ENCODE assay signal across 9 mouse cellular contexts in genomic region chr5:139694989-139695571, GRCm38 (mm10). TPM values are rescaled to one million over a fixed set of nuclear protein-coding genes. Genes with fewer than 3 reads are reported as not detected.
DNase-seq lines count a peak whose midpoint lies in the region; ATAC-seq and TF ChIP-seq lines count a peak whose summit lies in the region.
"Had no signal": no experiment of that assay in that cellular context is flagged by ENCODE, and none has a peak within 500 bp of the region (broad histone marks: within the 10 kb centered on the region; RNA-seq: fewer than 3 reads in every experiment).

No protein-coding gene starts in this region.

- POLR2A ChIA-PET in Patski (lab: Charles Lee): interaction anchor here (0.8 kb wide), 1 partner anchor 76 kb away, joined by 3 read pairs; no protein-coding TSS in a partner anchor

- H3K4me1 ChIP-seq in heart, embryonic 13.5 days: peaks cover 7% of the 10 kb centered on the region
- peaks cover 9% of the 10 kb centered on the region; the same call in 1 of the 2 replicates for H3K4me1 ChIP-seq in hindbrain, embryonic 14.5 days (replicated peaks; ENCODE audit: control insufficient read depth, insufficient read depth, low read length)
- 0 out of 2 replicates have a peak, but pooled peaks cover 7% of the 10 kb centered on the region for H3K4me1 ChIP-seq in liver, embryonic 11.5 days (replicated peaks; ENCODE audit: control insufficient read depth, insufficient read depth, low read length)
- no peaks in the 10 kb centered on the region for H3K4me1 ChIP-seq in lung, adult 2 months (ENCODE audit: control insufficient read depth, insufficient read depth, low read length)

- TF ChIP-seq POLR2A in lung, adult 2 months (IDR thresholded peaks at IDR 0.05; ENCODE audit: borderline replicate concordance, extremely low read depth, low read depth, low read length): no peak

- peaks cover 23% of the 10 kb centered on the region for H3K27me3 ChIP-seq in heart, embryonic 13.5 days (replicated peaks)
- no peaks in the 10 kb centered on the region for H3K27me3 ChIP-seq in Patski
- H3K27me3 ChIP-seq in hindbrain, embryonic 14.5 days (ENCODE audit: control insufficient read depth, insufficient read depth, low read length): no peaks in the 10 kb centered on the region
- no peaks in the 10 kb centered on the region for H3K27me3 ChIP-seq in liver, embryonic 11.5 days (replicated peaks; ENCODE audit: control insufficient read depth, insufficient read depth, low read length)
- H3K27me3 ChIP-seq: heart, embryonic 15.5 days had no signal

- H3K36me3 ChIP-seq in heart, embryonic 13.5 days: no peaks in the 10 kb centered on the region
- H3K36me3 ChIP-seq in hindbrain, embryonic 14.5 days (replicated peaks; ENCODE audit: control insufficient read depth, insufficient read depth): no peaks in the 10 kb centered on the region
- H3K36me3 ChIP-seq in liver, embryonic 11.5 days (ENCODE audit: control insufficient read depth, insufficient read depth, low read length): no peaks in the 10 kb centered on the region
- H3K36me3 ChIP-seq: heart, embryonic 15.5 days had no signal

- WGBS in heart, embryonic 13.5 days: 26% methylated on average over 7 of the region's 7 CpGs
- WGBS in hindbrain, embryonic 14.5 days: 28% methylated on average over 7 of the region's 7 CpGs
- 18% methylated on average over 7 of the region's 7 CpGs for WGBS in liver, embryonic 11.5 days
- 19% methylated on average over 7 of the region's 7 CpGs for WGBS in lung, adult 2 months

- H3K9me3 ChIP-seq in heart, embryonic 13.5 days: peaks cover 5% of the 10 kb centered on the region; the same call in 1 of the 2 replicates
- no peaks in the 10 kb centered on the region for H3K9me3 ChIP-seq in hindbrain, embryonic 14.5 days (ENCODE audit: control insufficient read depth, low read length)
- H3K9me3 ChIP-seq in liver, embryonic 11.5 days (ENCODE audit: control insufficient read depth, low read length): peaks cover 3% of the 10 kb centered on the region; the same call in 1 of the 2 replicates
- H3K9me3 ChIP-seq: heart, embryonic 15.5 days had no signal

- in situ Hi-C loops in Patski (cut with MboI; ENCODE audit: low pct_unique_long_range_greater_than_20kb): no loop called here

- intact Hi-C loops in heart, postnatal 25 days (cut with DNase I): no loop called here
- intact Hi-C loops in left cerebral cortex, postnatal 14 days (cut with DNase I): no loop called here

- no peak for TF ChIP-seq CTCF in Patski (IDR thresholded peaks at IDR 0.05)
- TF ChIP-seq CTCF in lung, adult 2 months (IDR thresholded peaks at IDR 0.05; ENCODE audit: insufficient read depth, low read length): no peak

- H3K4me2 ChIP-seq in heart, embryonic 13.5 days: peak overlapping the region; percentile 37
- H3K4me2 ChIP-seq in hindbrain, embryonic 14.5 days (replicated peaks): peak overlapping the region; percentile 25
- H3K4me2 ChIP-seq in liver, embryonic 11.5 days: peak overlapping the region; percentile 40
- H3K4me2 ChIP-seq: heart, embryonic 15.5 days had no signal

- H3K4me3 ChIP-seq in heart, embryonic 13.5 days: no peak overlapping the region
- H3K4me3 ChIP-seq in hindbrain, embryonic 14.5 days (replicated peaks; ENCODE audit: low read length): no peak overlapping the region
- H3K4me3 ChIP-seq in liver, embryonic 11.5 days (ENCODE audit: low read depth, low read length): no peak overlapping the region
- H3K4me3 ChIP-seq in lung, adult 2 months (replicated peaks; ENCODE audit: extremely low read depth, low read depth, low read length): no peak overlapping the region
- H3K4me3 ChIP-seq: heart, embryonic 15.5 days had no signal

- CTCF ChIA-PET in Patski (lab: Charles Lee): interaction anchor here (1.5 kb wide), 1 partner anchor 28 kb away, joined by 3 read pairs; no protein-coding TSS in a partner anchor

- ATAC-seq in heart, embryonic 13.5 days (ENCODE audit: extremely low read depth, insufficient number of reproducible peaks, low FRiP score, low TSS enrichment): no peak
- no peak for ATAC-seq in Patski
- ATAC-seq in hindbrain, embryonic 14.5 days (ENCODE audit: low FRiP score): no peak; the same call in 1 of the 2 replicates
- ATAC-seq in liver, embryonic 11.5 days (replicated peaks; ENCODE audit: low FRiP score): no peak; the same call in 1 of the 2 replicates

- no peak overlapping the region for H3K9ac ChIP-seq in heart, embryonic 13.5 days
- H3K9ac ChIP-seq in hindbrain, embryonic 14.5 days: no peak overlapping the region
- H3K9ac ChIP-seq in liver, embryonic 11.5 days (ENCODE audit: low read depth, low read length): no peak overlapping the region
- H3K9ac ChIP-seq: heart, embryonic 15.5 days had no signal

- no peak for DNase-seq in heart, postnatal 25 days (ENCODE audit: low spot score)
- peak; percentile 10 for DNase-seq in Patski (ENCODE audit: low read depth, low spot score)
- DNase-seq in hindbrain, embryonic 14.5 days (ENCODE audit: low spot score): peak; percentile 58
- DNase-seq in liver, embryonic 11.5 days (ENCODE audit: low spot score): no peak
- no peak for DNase-seq in left cerebral cortex, postnatal 14 days (ENCODE audit: low spot score in 2 of 2)
- no peak for DNase-seq in lung, adult 2 months
- no peak for DNase-seq in right cerebral cortex, adult 18-20 months

- H3K27ac ChIP-seq in heart, embryonic 13.5 days (replicated peaks): no peak overlapping the region
- no peak overlapping the region for H3K27ac ChIP-seq in hindbrain, embryonic 14.5 days
- H3K27ac ChIP-seq in liver, embryonic 11.5 days (ENCODE audit: low read depth, low read length): no peak overlapping the region
- H3K27ac ChIP-seq: heart, embryonic 15.5 days had no signal

RNA-seq across cellular contexts. Expression of gene Micall2, which starts 41.1 kb away (rescaled TPM):
- polyA plus RNA-seq in heart, embryonic 13.5 days (2015; fragmentation: Nextera tagmentation; extraction: Ambion mirVana): 1.7 TPM in 2 replicates
- total RNA-seq in heart, postnatal 25 days (2021): 1 to 10 TPM; 2.7 to 3.2 TPM
- polyA plus RNA-seq in Patski (2021): 15.1 TPM
- polyA plus RNA-seq in hindbrain, embryonic 14.5 days (2014; fragmentation: Nextera tagmentation; extraction: Ambion mirVana): 10.6 and 10.7 TPM in 2 replicates
- polyA plus RNA-seq in liver, embryonic 11.5 days (2014; fragmentation: Nextera tagmentation; extraction: Ambion mirVana): 17.1 and 18.5 TPM in 2 replicates
- 1 to 10 TPM; 1.6 to 2.8 TPM for total RNA-seq in left cerebral cortex, postnatal 14 days (2021)
- polyA plus RNA-seq in lung, adult 2 months (2012; rRNA removed): 3.7 and 5.0 TPM in 2 replicates

Comparison
In these comparisons a context has a peak if more than half of its experiments do, and no peak if none do; other contexts are left out.
1. DNase-seq: peak in Patski (single experiment) and hindbrain, embryonic 14.5 days (single experiment); none in heart, postnatal 25 days (single experiment), liver, embryonic 11.5 days (single experiment), left cerebral cortex, postnatal 14 days (0 of 2), lung, adult 2 months (single experiment) and right cerebral cortex, adult 18-20 months (single experiment).
2. Peak in every context shown above with its lines, with median percentiles within 50 percentile points of each other: H3K4me2 ChIP-seq.